Mouse (Mus musculus) liver, postnatal 0 days (tissue): ENCODE measurements around the gene Rnf152. TPM values are rescaled to one million over a fixed set of nuclear protein-coding genes. Genes with fewer than 3 reads are reported as not detected.

Experiments used
- ATAC-seq: fragments of 200-750 bp; cut with Nextera tagmentation; 2 replicates; pipeline ENCODE4 v1.8.0; 2017; ENCODE audit warnings: mild to moderate bottlenecking, moderate library complexity
- DNase-seq: peaks from one replicate; pipeline ENCODE4 v3.0.0-alpha.2; 2016
- H3K27ac ChIP-seq: fragments of 300-500 bp; sonication (generic); 2 replicates; pipeline ENCODE4 v1.5.1; 2014; ENCODE audit warnings: antibody characterized with exemption, moderate library complexity, mild to moderate bottlenecking, low read depth
- H3K27me3 ChIP-seq: fragments of 300-500 bp; sonication (generic); 2 replicates; pipeline ENCODE4 v1.6.1; 2014; ENCODE audit warnings: low read length, control low read depth, mixed read lengths; ENCODE audit not compliant: insufficient read depth
- H3K36me3 ChIP-seq: fragments of 300-500 bp; sonication (generic); replicated peaks from 2 replicates; pipeline ENCODE4 v1.6.1; 2014; ENCODE audit warnings: mild to moderate bottlenecking, control low read depth, low read length, moderate library complexity, mixed read lengths; ENCODE audit not compliant: insufficient read depth
- H3K4me1 ChIP-seq: fragments of 300-500 bp; sonication (generic); 2 replicates; pipeline ENCODE4 v1.6.1; 2014; ENCODE audit warnings: antibody characterized with exemption, mild to moderate bottlenecking, control low read depth; ENCODE audit not compliant: insufficient read depth
- H3K4me2 ChIP-seq: fragments of 300-500 bp; sonication (generic); 2 replicates; pipeline ENCODE4 v1.6.1; 2014; ENCODE audit warnings: low read depth, mild to moderate bottlenecking, low read length, moderate library complexity, mixed read lengths
- H3K4me3 ChIP-seq: fragments of 300-500 bp; sonication (generic); 2 replicates; pipeline ENCODE4 v1.5.1; 2014; ENCODE audit warnings: low read depth, low read length
- H3K9ac ChIP-seq: fragments of 300-500 bp; sonication (generic); replicated peaks from 2 replicates; pipeline ENCODE4 v1.6.1; 2014; ENCODE audit warnings: mild to moderate bottlenecking, moderate library complexity
- H3K9me3 ChIP-seq: fragments of 300-500 bp; sonication (generic); 2 replicates; pipeline ENCODE4 v1.6.1; 2016; ENCODE audit warnings: mild to moderate bottlenecking, control low read depth, low read length, mixed read lengths
- CTCF ChIP-seq: sonication (generic); IDR thresholded peaks from 2 replicates; pipeline ENCODE4 v1.5.1; 2016; ENCODE audit warnings: antibody characterized with exemption, low read depth
- EP300 ChIP-seq: IDR thresholded peaks from 2 replicates; pipeline ENCODE4 v1.6.1; 2016; ENCODE audit warnings: antibody characterized with exemption, low read depth, mild to moderate bottlenecking
- WGBS: fragments of 180-500 bp; shearing (Covaris S2); extraction: QIAGEN DNeasy Blood & Tissue Kit; methylation state at CpG from one replicate; pipeline ENCODE4 v1.1.7; 2014; ENCODE audit not compliant: insufficient replicate concordance; 5-methylcytosine and 5-hydroxymethylcytosine counted together
- polyA plus RNA-seq: library from polyadenylated mRNA; unstranded; fragments of >200 nt; fragmentation: Nextera tagmentation; extraction: Ambion mirVana; gene quantifications from 2 replicates; pipeline ENCODE4 v1.2.1, GENCODE M21; 2015

Rnf152 gene
- polyA plus RNA-seq, result 0.46 and 0.47 TPM in 2 replicates

DNA sequence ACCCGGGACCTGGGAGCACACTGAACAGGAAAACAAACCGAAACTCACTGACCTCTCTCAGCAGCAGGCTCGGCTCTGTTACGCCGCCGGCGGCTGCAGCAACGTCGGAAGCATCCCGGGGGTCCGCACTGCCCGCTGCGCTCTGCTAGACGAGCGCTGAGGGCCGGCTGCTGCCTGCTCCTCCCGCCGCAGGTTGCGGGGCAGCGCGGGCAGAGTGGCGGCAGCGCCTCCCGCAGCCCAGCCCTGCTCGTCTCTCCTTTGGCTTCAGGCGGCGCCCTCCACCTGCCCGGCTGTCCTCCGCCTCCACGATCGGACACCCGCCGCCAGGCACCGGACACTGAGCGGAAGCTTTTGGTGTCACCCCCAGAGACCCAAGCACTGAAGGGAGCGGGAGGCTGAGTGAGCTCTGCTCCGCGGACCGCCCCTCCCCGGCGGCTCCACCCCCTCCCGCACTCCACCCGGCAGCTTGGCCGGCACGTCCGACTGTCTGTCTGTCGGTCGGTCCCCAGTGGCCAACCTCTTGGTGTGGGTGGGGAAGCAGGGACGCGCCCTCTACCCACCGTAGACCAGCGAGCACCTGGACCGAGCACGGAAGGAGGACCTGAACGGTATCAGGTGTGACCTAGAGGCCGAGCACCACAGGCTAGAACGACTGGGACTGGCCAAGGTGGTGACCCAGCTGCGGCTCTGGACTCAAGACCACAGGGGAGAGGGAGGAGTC lies at the start of gene Rnf152:
Gene Rnf152, minus strand, starts transcription at position 420 of the 721 bp plus-strand sequence.
- no peaks in the 10 kb centered on the region for H3K9me3 ChIP-seq
- H3K9ac ChIP-seq, result peak within 1 kb of the TSS; percentile 75
- peak within 1 kb of the TSS; percentile 64 for H3K4me3 ChIP-seq
- 0 out of 2 replicates have a peak, but pooled peaks cover 10% of the 10 kb centered on the region for H3K27me3 ChIP-seq
- 1% methylated on average over 56 of the region's 58 CpGs for whole genome bisulfite sequencing
- TF ChIP-seq CTCF (peak; percentile 17; the same call in 1 of the 2 replicates), EP300 (no peak)
- ATAC-seq (peak; percentile 88), DNase-seq (peak; percentile 75)
- H3K4me1 ChIP-seq, result no peaks in the 10 kb centered on the region; the same call in 1 of the 2 replicates
- H3K4me2 ChIP-seq, result peak within 1 kb of the TSS; percentile 65
- H3K27ac ChIP-seq, result peak within 1 kb of the TSS; percentile 50
- no peaks in the 10 kb centered on the region for H3K36me3 ChIP-seq

DNA sequence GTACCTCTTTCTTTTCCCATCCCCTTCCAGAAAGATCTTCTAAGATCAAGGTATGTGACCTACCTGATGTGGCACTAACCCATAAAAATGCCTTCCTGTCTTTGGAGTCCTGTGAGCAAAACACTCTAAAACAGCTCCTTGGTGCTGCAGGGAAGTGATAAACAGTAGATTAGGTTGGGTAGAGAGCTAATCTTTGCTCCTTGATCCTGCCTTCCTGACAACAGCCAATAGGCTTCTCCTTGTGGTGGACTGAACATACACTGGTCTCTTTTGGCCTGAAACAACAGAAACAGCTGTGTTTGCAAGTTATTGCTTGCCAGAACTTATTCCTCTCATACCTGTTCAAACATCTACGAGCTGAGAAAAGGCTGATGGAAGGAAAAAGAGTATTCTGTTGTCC lies 46.3 kb upstream of the Rnf152 start:
- Histone ChIP-seq H3K9me3 (no peaks in the 10 kb centered on the region), H3K4me1 (no peaks in the 10 kb centered on the region), H3K36me3 (no peaks in the 10 kb centered on the region), H3K27ac (no peak overlapping the region), H3K9ac (no peak overlapping the region), H3K4me3 (no peak overlapping the region), H3K4me2 (no peak overlapping the region), H3K27me3 (no peaks in the 10 kb centered on the region)
- DNase-seq, result no peak
- WGBS, result 50% methylated on average over 1 of the region's 1 CpGs
- ATAC-seq, result no peak
- TF ChIP-seq EP300, result no peak
- no peak for TF ChIP-seq CTCF

DNA sequence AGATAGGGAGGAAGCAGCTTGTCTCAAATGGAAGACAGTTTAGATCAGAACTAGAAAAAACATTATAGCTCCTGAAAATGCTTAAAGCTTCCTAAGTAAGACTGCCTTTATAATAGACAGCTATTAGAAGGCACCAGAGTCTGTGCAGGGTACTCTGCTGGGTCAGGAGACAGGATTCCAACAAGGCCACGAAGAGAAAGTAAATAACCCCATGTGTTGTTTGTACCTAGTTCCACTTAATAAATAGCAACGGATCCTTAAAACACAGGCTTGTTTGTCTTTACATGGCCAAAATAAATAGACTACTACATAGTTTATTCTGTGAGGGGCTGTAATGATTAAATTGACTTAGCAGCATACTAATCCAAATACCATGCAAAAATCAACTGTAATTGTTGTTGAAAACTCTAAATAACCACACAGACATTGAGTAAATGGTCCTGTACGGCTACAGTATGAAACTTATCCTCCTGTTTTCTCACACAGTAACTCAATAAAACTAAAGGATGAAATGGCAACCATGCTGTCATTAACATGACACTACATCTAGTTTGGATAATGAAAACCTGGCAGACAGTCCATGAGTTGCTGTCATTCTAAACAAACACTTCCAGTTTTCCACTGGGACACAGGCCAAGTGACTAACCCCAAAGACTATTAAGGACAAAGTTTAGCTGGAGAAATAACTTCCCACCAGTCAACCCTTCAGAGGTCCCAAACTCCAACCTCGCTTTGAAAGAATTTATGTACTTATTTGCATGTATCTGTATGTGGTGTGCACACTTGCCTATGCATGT lies 27.8 kb upstream of the Rnf152 start:
- no peaks in the 10 kb centered on the region for H3K36me3 ChIP-seq
- H3K27ac ChIP-seq, result peak overlapping the region; percentile 51; the same call in 1 of the 2 replicates
- ATAC-seq, result peak; percentile 83
- peaks cover 2% of the 10 kb centered on the region; the same call in 1 of the 2 replicates for H3K4me1 ChIP-seq
- TF ChIP-seq EP300 (no peak), CTCF (no peak)
- peak; percentile 35 for DNase-seq
- H3K9me3 ChIP-seq, result no peaks in the 10 kb centered on the region
- no peak overlapping the region for H3K9ac ChIP-seq
- peak overlapping the region; percentile 38; the same call in 1 of the 2 replicates for H3K4me2 ChIP-seq
- H3K4me3 ChIP-seq, result no peak overlapping the region
- no peaks in the 10 kb centered on the region for H3K27me3 ChIP-seq
- 38% methylated on average over 4 of the region's 4 CpGs for WGBS

DNA sequence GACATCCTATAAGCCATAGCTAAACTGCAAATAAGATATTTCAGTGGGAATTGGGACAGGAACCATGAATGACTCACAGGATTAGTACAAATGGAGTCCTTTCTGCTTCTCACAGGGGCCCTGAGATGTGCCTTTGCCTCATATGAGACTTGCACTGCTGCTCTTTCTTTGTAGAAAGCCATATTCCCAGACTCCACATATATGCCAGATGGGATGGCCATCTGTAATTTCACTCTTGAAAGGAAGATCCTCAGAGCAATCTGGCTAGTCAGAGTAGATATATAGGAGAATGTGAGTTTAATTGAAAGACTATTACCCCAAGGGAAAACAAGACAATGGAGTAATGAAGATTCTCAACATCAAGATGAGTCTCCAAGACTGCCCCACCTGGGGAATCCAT lies 21.0 kb upstream of the Rnf152 start:
- TF ChIP-seq CTCF (no peak), EP300 (no peak)
- no peaks in the 10 kb centered on the region for H3K27me3 ChIP-seq
- no peak for ATAC-seq

DNA sequence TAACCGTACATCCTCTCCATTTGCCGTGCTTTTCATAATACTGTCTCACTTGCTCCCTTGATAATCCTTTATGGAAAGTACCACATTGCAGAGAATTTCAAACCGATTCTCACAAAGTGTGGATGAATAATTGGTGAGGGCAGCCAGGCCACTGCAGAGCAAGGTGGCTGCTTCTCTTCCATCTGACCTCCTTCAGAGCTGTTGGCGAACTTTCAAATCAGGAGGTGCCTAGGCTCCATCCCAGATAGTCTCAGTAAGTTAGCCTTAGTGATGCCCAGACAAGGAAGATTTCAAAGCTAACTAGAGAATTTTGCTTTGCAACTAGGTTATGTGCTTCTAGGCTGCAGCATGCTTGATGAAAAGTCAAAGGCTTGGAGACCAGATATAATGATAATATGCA lies 18.1 kb upstream of the Rnf152 start:
- Histone ChIP-seq H3K27ac (no peak overlapping the region), H3K4me2 (no peak overlapping the region), H3K4me1 (no peaks in the 10 kb centered on the region), H3K27me3 (no peaks in the 10 kb centered on the region), H3K9ac (no peak overlapping the region), H3K4me3 (no peak overlapping the region), H3K9me3 (no peaks in the 10 kb centered on the region), H3K36me3 (no peaks in the 10 kb centered on the region)
- TF ChIP-seq EP300, result no peak
- no peak for TF ChIP-seq CTCF
- WGBS, result 73% methylated on average over 4 of the region's 4 CpGs
- DNase-seq (no peak), ATAC-seq (no peak)

More for the DNA sequence above, 21.0 kb upstream of the Rnf152 start:
- no peak overlapping the region for H3K27ac ChIP-seq
- no peaks in the 10 kb centered on the region for H3K9me3 ChIP-seq
- H3K4me3 ChIP-seq, result no peak overlapping the region
- H3K4me1 ChIP-seq, result no peaks in the 10 kb centered on the region
- no peak for DNase-seq
- no peaks in the 10 kb centered on the region for H3K36me3 ChIP-seq
- H3K4me2 ChIP-seq, result no peak overlapping the region
- no peak overlapping the region for H3K9ac ChIP-seq

DNA sequence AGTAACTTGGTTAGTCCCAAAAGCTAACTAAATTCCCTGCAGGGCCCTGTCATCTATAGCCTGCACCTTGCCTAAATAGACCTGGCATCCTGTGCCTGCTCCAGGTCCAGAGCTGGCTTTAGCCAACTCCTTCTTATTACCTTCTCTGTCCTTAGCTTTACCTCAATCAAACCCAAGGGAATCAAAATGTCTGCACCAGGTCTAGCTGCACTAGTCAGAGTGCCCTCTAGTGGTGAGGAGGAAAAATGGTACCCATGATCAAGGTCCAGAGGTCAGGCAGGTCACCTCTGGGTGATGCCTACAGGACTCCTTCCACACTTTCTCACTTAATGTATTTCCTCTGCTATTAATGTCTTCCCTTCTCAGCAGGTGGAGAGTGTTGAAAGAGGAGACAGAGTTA lies 6.2 kb upstream of the Rnf152 start:
- no peaks in the 10 kb centered on the region for H3K9me3 ChIP-seq
- no peak overlapping the region for H3K4me3 ChIP-seq
- no peaks in the 10 kb centered on the region for H3K36me3 ChIP-seq
- no peaks in the 10 kb centered on the region for H3K27me3 ChIP-seq
- no peaks in the 10 kb centered on the region for H3K4me1 ChIP-seq
- no peak overlapping the region for H3K9ac ChIP-seq
- ATAC-seq, result no peak
- H3K4me2 ChIP-seq, result no peak overlapping the region
- no peak for DNase-seq
- TF ChIP-seq EP300 (no peak), CTCF (peak; percentile 76)
- no peak overlapping the region for H3K27ac ChIP-seq
